Mouse (Mus musculus): Measurements from ENCODE around the gene Ager. TPM values are rescaled to one million over a fixed set of nuclear protein-coding genes. Genes with fewer than 3 reads are reported as not detected.

Gene Ager
- total and polyA plus RNA-seq, 3 experiments = 2.1 to 6.5 (median 2.2) TPM

GRCm38 (mm10) chr17:34629796-34630603 is 32.3 kb downstream of the Ager start:
- no peak for ATAC-seq (ENCODE audit: extremely low read depth, insufficient number of reproducible peaks, low FRiP score, poor library complexity, severe bottlenecking)
- H3K27me3 ChIP-seq (ENCODE audit: insufficient read depth, low read length) = peaks cover 47% of the 10 kb centered on the region
- H3K36me3 ChIP-seq (replicated peaks) = peaks cover 6% of the 10 kb centered on the region
- H3K4me3 ChIP-seq (ENCODE audit: low read depth, low read length) = no peak overlapping the region
- no peak for DNase-seq (ENCODE audit: low spot score)
- TF ChIP-seq CTCF (IDR thresholded peaks at IDR 0.05; ENCODE audit: low read depth, low read length) (no peak), POLR2AphosphoS5 (IDR thresholded peaks at IDR 0.05; ENCODE audit: insufficient replicate concordance, low read depth, low read length) (no peak), GATA1 (IDR thresholded peaks at IDR 0.05; ENCODE audit: borderline replicate concordance, low read length) (no peak), GATA2 (IDR thresholded peaks at IDR 0.05; ENCODE audit: borderline replicate concordance, low read depth, low read length) (no peak), TAL1 (conservative IDR thresholded peaks at IDR 0.05; ENCODE audit: low read depth, low read length) (no peak)
- H3K9me3 ChIP-seq (replicated peaks) = no peaks in the 10 kb centered on the region
- peaks cover 26% of the 10 kb centered on the region for H3K4me1 ChIP-seq (ENCODE audit: insufficient read depth, low read depth, low read length)

GRCm38 (mm10) chr17:34630761-34631301 is 33.2 kb downstream of the Ager start:
- ATAC-seq (ENCODE audit: extremely low read depth, insufficient number of reproducible peaks, low FRiP score, poor library complexity, severe bottlenecking) (no peak), DNase-seq (ENCODE audit: low spot score) (no peak)
- peaks cover 24% of the 10 kb centered on the region for H3K4me1 ChIP-seq (ENCODE audit: insufficient read depth, low read depth, low read length)
- H3K27me3 ChIP-seq (ENCODE audit: insufficient read depth, low read length) = peaks cover 48% of the 10 kb centered on the region
- H3K36me3 ChIP-seq (replicated peaks) = no peaks in the 10 kb centered on the region
- H3K9me3 ChIP-seq (replicated peaks) = no peaks in the 10 kb centered on the region
- no peak overlapping the region for H3K4me3 ChIP-seq (ENCODE audit: low read depth, low read length)
- TF ChIP-seq GATA2 (IDR thresholded peaks at IDR 0.05; ENCODE audit: borderline replicate concordance, low read depth, low read length) (no peak), GATA1 (IDR thresholded peaks at IDR 0.05; ENCODE audit: borderline replicate concordance, low read length) (no peak), TAL1 (conservative IDR thresholded peaks at IDR 0.05; ENCODE audit: low read depth, low read length) (no peak), CTCF (IDR thresholded peaks at IDR 0.05; ENCODE audit: low read depth, low read length) (no peak), POLR2AphosphoS5 (IDR thresholded peaks at IDR 0.05; ENCODE audit: insufficient replicate concordance, low read depth, low read length) (no peak)

- Histone ChIP-seq H3K36me3 (replicated peaks) (no peaks in the 10 kb centered on the region), H3K4me1 (ENCODE audit: insufficient read depth, low read depth, low read length) (peaks cover 16% of the 10 kb centered on the region), H3K9me3 (replicated peaks) (no peaks in the 10 kb centered on the region), H3K27me3 (ENCODE audit: insufficient read depth, low read length) (peaks cover 50% of the 10 kb centered on the region), H3K4me3 (ENCODE audit: low read depth, low read length) (no peak overlapping the region)
- TF ChIP-seq GATA2 (IDR thresholded peaks at IDR 0.05; ENCODE audit: borderline replicate concordance, low read depth, low read length) = no peak
- ATAC-seq (ENCODE audit: extremely low read depth, insufficient number of reproducible peaks, low FRiP score, poor library complexity, severe bottlenecking) (no peak), DNase-seq (ENCODE audit: low spot score) (no peak)
Observed at GRCm38 (mm10) chr17:34631647-34632046, 34.0 kb downstream of the Ager start.

- no peak for DNase-seq (ENCODE audit: low spot score)
- Histone ChIP-seq H3K36me3 (replicated peaks) (no peaks in the 10 kb centered on the region), H3K9me3 (replicated peaks) (no peaks in the 10 kb centered on the region), H3K4me3 (ENCODE audit: low read depth, low read length) (no peak overlapping the region), H3K27me3 (ENCODE audit: insufficient read depth, low read length) (peaks cover 50% of the 10 kb centered on the region), H3K4me1 (ENCODE audit: insufficient read depth, low read depth, low read length) (peaks cover 13% of the 10 kb centered on the region)
- ATAC-seq (ENCODE audit: extremely low read depth, insufficient number of reproducible peaks, low FRiP score, poor library complexity, severe bottlenecking) = no peak
- no peak for TF ChIP-seq GATA2 (IDR thresholded peaks at IDR 0.05; ENCODE audit: borderline replicate concordance, low read depth, low read length)
Observed at GRCm38 (mm10) chr17:34632261-34632691, 34.6 kb downstream of the Ager start.

GRCm38 (mm10) chr17:34635671-34636070 is 38.0 kb downstream of the Ager start:
- Histone ChIP-seq H3K9me3 (replicated peaks) (no peaks in the 10 kb centered on the region), H3K4me1 (ENCODE audit: insufficient read depth, low read depth, low read length) (no peaks in the 10 kb centered on the region), H3K4me3 (ENCODE audit: low read depth, low read length) (no peak overlapping the region), H3K27me3 (ENCODE audit: insufficient read depth, low read length) (peaks cover 41% of the 10 kb centered on the region), H3K36me3 (replicated peaks) (no peaks in the 10 kb centered on the region)
- no peak for TF ChIP-seq CTCF (IDR thresholded peaks at IDR 0.05; ENCODE audit: low read depth, low read length)
- TF ChIP-seq POLR2AphosphoS5 (IDR thresholded peaks at IDR 0.05; ENCODE audit: insufficient replicate concordance, low read depth, low read length) = no peak
- no peak for TF ChIP-seq TAL1 (conservative IDR thresholded peaks at IDR 0.05; ENCODE audit: low read depth, low read length)
- TF ChIP-seq GATA2 (IDR thresholded peaks at IDR 0.05; ENCODE audit: borderline replicate concordance, low read depth, low read length) = no peak
- TF ChIP-seq GATA1 (IDR thresholded peaks at IDR 0.05; ENCODE audit: borderline replicate concordance, low read length) = no peak
- DNase-seq (ENCODE audit: low spot score) = no peak
- ATAC-seq (ENCODE audit: extremely low read depth, insufficient number of reproducible peaks, low FRiP score, poor library complexity, severe bottlenecking) = no peak

GRCm38 (mm10) chr17:34637459-34637858 is 39.8 kb downstream of the Ager start:
- TF ChIP-seq POLR2AphosphoS5 (IDR thresholded peaks at IDR 0.05; ENCODE audit: insufficient replicate concordance, low read depth, low read length) (no peak), CTCF (IDR thresholded peaks at IDR 0.05; ENCODE audit: low read depth, low read length) (no peak), GATA2 (IDR thresholded peaks at IDR 0.05; ENCODE audit: borderline replicate concordance, low read depth, low read length) (no peak), GATA1 (IDR thresholded peaks at IDR 0.05; ENCODE audit: borderline replicate concordance, low read length) (no peak), TAL1 (conservative IDR thresholded peaks at IDR 0.05; ENCODE audit: low read depth, low read length) (no peak)
- no peaks in the 10 kb centered on the region for H3K9me3 ChIP-seq (replicated peaks)
- H3K4me1 ChIP-seq (ENCODE audit: insufficient read depth, low read depth, low read length) = no peaks in the 10 kb centered on the region
- DNase-seq (ENCODE audit: low spot score) (no peak), ATAC-seq (ENCODE audit: extremely low read depth, insufficient number of reproducible peaks, low FRiP score, poor library complexity, severe bottlenecking) (no peak)
- H3K4me3 ChIP-seq (ENCODE audit: low read depth, low read length) = no peak overlapping the region
- peaks cover 51% of the 10 kb centered on the region for H3K27me3 ChIP-seq (ENCODE audit: insufficient read depth, low read length)
- no peaks in the 10 kb centered on the region for H3K36me3 ChIP-seq (replicated peaks)
